12 mouse cellular contexts compared by ENCODE assay signal in the genomic region with DNA sequence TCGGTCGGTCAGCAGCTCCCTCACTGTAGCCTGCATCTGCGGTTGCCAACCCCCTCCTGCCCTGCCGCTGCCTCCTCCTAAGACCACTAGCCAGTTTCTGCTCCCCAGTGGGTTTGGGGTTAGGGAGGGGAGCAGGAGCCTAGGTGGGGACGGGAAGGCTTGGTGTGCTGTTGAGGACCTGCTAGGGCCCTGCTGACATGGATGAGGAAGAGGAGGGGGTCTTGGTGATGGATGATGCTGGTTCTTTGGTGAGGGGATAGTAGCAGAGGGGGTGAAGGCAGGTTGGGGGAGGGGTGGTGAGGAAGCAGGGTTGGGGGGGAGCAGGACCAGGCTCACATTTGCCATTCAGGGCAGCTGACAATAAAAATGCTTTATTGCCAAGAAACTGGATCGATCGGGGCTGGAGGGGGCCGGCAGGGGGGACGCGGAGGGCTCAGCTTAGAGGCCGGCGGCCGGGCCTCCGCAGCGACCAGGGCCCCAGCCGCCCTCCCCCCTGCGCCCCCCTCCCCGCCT. TPM values are rescaled to one million over a fixed set of nuclear protein-coding genes. Genes with fewer than 3 reads are reported as not detected.
DNase-seq lines count a peak whose midpoint lies in the region; ATAC-seq lines count a peak whose summit lies in the region.
"Had no signal": no experiment of that assay in that cellular context is flagged by ENCODE, and none has a peak within 500 bp of the region (broad histone marks: within the 10 kb centered on the region; RNA-seq: fewer than 3 reads in every experiment).

No protein-coding gene starts in this region.

- no peak for DNase-seq in kidney, postnatal 14 days
- peak; percentile 58 for DNase-seq in hindbrain, embryonic 11.5 days (ENCODE audit: low spot score)
- peak; percentile 67 for DNase-seq in midbrain, embryonic 10.5 days (ENCODE audit: low spot score)
- peak; percentile 13 for DNase-seq in yolk sac, embryonic 10.5 days (ENCODE audit: low spot score)
- DNase-seq in lung, postnatal 36 days: no peak
- DNase-seq in adipocyte (ENCODE audit: low spot score): no peak
- no peak for DNase-seq in adrenal gland, postnatal 14 days
- DNase-seq: heart, adult 11 months had no signal

- H3K27ac ChIP-seq in kidney, embryonic 15.5 days: no peak overlapping the region
- H3K27ac ChIP-seq in hindbrain, embryonic 11.5 days (ENCODE audit: low read depth, low read length): peak overlapping the region; percentile 90
- H3K27ac ChIP-seq in midbrain, embryonic 10.5 days (replicated peaks): peak overlapping the region; percentile 92
- H3K27ac ChIP-seq: left cerebral cortex, adult 2 months had no signal

- no peak for ATAC-seq in kidney, embryonic 15.5 days (replicated peaks; ENCODE audit: low FRiP score)
- peak; percentile 52 for ATAC-seq in hindbrain, embryonic 11.5 days (ENCODE audit: low FRiP score)
- ATAC-seq: inflammation-experienced regulatory T-cells, adult 6 months; Patski had no signal

- H3K9me3 ChIP-seq in kidney, embryonic 15.5 days (replicated peaks): no peaks in the 10 kb centered on the region
- H3K9me3 ChIP-seq in hindbrain, embryonic 11.5 days (ENCODE audit: control insufficient read depth, low read length): no peaks in the 10 kb centered on the region
- no peaks in the 10 kb centered on the region for H3K9me3 ChIP-seq in midbrain, embryonic 10.5 days (replicated peaks)

- peaks cover 54% of the 10 kb centered on the region for H3K4me1 ChIP-seq in kidney, embryonic 15.5 days
- H3K4me1 ChIP-seq in hindbrain, embryonic 11.5 days (replicated peaks; ENCODE audit: control insufficient read depth, insufficient read depth, low read length): peaks cover 39% of the 10 kb centered on the region
- H3K4me1 ChIP-seq in midbrain, embryonic 10.5 days: peaks cover 80% of the 10 kb centered on the region

- no peak overlapping the region for H3K9ac ChIP-seq in kidney, embryonic 15.5 days
- peak overlapping the region; percentile 20; the same call in 1 of the 2 replicates for H3K9ac ChIP-seq in hindbrain, embryonic 11.5 days (ENCODE audit: low read depth, low read length)

- peaks cover 37% of the 10 kb centered on the region for H3K27me3 ChIP-seq in kidney, embryonic 15.5 days
- H3K27me3 ChIP-seq in hindbrain, embryonic 11.5 days (ENCODE audit: control insufficient read depth, insufficient read depth, low read length): 0 out of 2 replicates have a peak, but pooled peaks cover 2% of the 10 kb centered on the region
- peaks cover 84% of the 10 kb centered on the region for H3K27me3 ChIP-seq in midbrain, embryonic 10.5 days (ENCODE audit: low read depth, poor library complexity, severe bottlenecking)

- peak overlapping the region; percentile 36 for H3K4me2 ChIP-seq in kidney, embryonic 15.5 days
- H3K4me2 ChIP-seq in hindbrain, embryonic 11.5 days (replicated peaks; ENCODE audit: low read depth, low read length): peak overlapping the region; percentile 19

- no peaks in the 10 kb centered on the region for H3K36me3 ChIP-seq in kidney, embryonic 15.5 days
- no peaks in the 10 kb centered on the region for H3K36me3 ChIP-seq in hindbrain, embryonic 11.5 days (ENCODE audit: control insufficient read depth, insufficient read depth, low read length)
- H3K36me3 ChIP-seq in midbrain, embryonic 10.5 days: no peaks in the 10 kb centered on the region

- H3K4me3 ChIP-seq in kidney, embryonic 15.5 days (replicated peaks): no peak overlapping the region
- H3K4me3 ChIP-seq in hindbrain, embryonic 11.5 days (ENCODE audit: low read depth, low read length): peak overlapping the region; percentile 5; the same call in 1 of the 2 replicates
- H3K4me3 ChIP-seq in midbrain, embryonic 10.5 days: peak overlapping the region; percentile 50
- H3K4me3 ChIP-seq: left cerebral cortex, adult 2 months had no signal

- WGBS in kidney, embryonic 15.5 days: 2% methylated on average over 18 of the region's 18 CpGs
- 4% methylated on average over 16 of the region's 18 CpGs for whole genome bisulfite sequencing in hindbrain, embryonic 11.5 days
- WGBS in midbrain, embryonic 10.5 days: 1% methylated on average over 17 of the region's 18 CpGs

RNA-seq across cellular contexts. Expression of gene Pou2f2, which starts 29.3 kb away (rescaled TPM):
- 0.64 and 2.5 TPM in 2 replicates for polyA plus RNA-seq in kidney, embryonic 15.5 days (2015; fragmentation: Nextera tagmentation; extraction: Ambion mirVana)
- 40.1 and 51.9 TPM in 2 replicates for polyA plus RNA-seq in hindbrain, embryonic 11.5 days (2014; fragmentation: Nextera tagmentation; extraction: Ambion mirVana)
- 13.6 and 26.5 TPM in 2 replicates for polyA plus RNA-seq in midbrain, embryonic 10.5 days (2016; fragmentation: Nextera tagmentation; extraction: Ambion mirVana)
- 0.96 and 5.1 TPM in 2 replicates for total RNA-seq in adrenal gland, postnatal 14 days (2021)

Comparison
In these comparisons a context has a peak if more than half of its experiments do, and no peak if none do; other contexts are left out.
1. DNase-seq: peak in hindbrain, embryonic 11.5 days (single experiment), midbrain, embryonic 10.5 days (single experiment) and yolk sac, embryonic 10.5 days (single experiment); none in kidney, postnatal 14 days (single experiment), lung, postnatal 36 days (single experiment), adipocyte (single experiment) and adrenal gland, postnatal 14 days (single experiment).